Mouse (Mus musculus): ENCODE data around the gene Gm5737. TPM values are rescaled to one million over a fixed set of nuclear protein-coding genes. Genes with fewer than 3 reads are reported as not detected.

Gene Gm5737
- polyA plus RNA-seq, 1 experiment from 2014 or later, result not detected

Other genes starting within 250 kb of the Gm5737 start
- 206 and 208 TPM in 2 replicates for gene Uqcrc2, start 177.2 kb upstream of the Gm5737 start, polyA plus RNA-seq (2015; fragmentation: Nextera tagmentation; extraction: Ambion mirVana)
- gene Pdzd9, start 142.0 kb upstream of the Gm5737 start, polyA plus RNA-seq (2015; fragmentation: Nextera tagmentation; extraction: Ambion mirVana), result 0.54 and 0.57 TPM in 2 replicates
- 12.9 and 13.4 TPM in 2 replicates for gene Mosmo, start 134.7 kb upstream of the Gm5737 start, polyA plus RNA-seq (2015; fragmentation: Nextera tagmentation; extraction: Ambion mirVana)
- 0.91 and 1.9 TPM in 2 replicates for gene Vwa3a, start 73.0 kb upstream of the Gm5737 start, polyA plus RNA-seq (2015; fragmentation: Nextera tagmentation; extraction: Ambion mirVana)
- 26.0 and 26.4 TPM in 2 replicates for gene Eef2k, start 30.5 kb downstream of the Gm5737 start, polyA plus RNA-seq (2015; fragmentation: Nextera tagmentation; extraction: Ambion mirVana)
- 23.1 and 24.2 TPM in 2 replicates for gene Polr3e, start 105.4 kb downstream of the Gm5737 start, polyA plus RNA-seq (2015; fragmentation: Nextera tagmentation; extraction: Ambion mirVana)
- 14.6 and 16.1 TPM in 2 replicates for gene Cdr2, start 169.9 kb downstream of the Gm5737 start, polyA plus RNA-seq (2015; fragmentation: Nextera tagmentation; extraction: Ambion mirVana)
- 0.14 and 0.42 TPM in 2 replicates for gene Mfsd13b, start 170.1 kb downstream of the Gm5737 start, polyA plus RNA-seq (2015; fragmentation: Nextera tagmentation; extraction: Ambion mirVana)
- 202 and 207 TPM in 2 replicates for gene Mettl9, start 222.1 kb downstream of the Gm5737 start, polyA plus RNA-seq (2015; fragmentation: Nextera tagmentation; extraction: Ambion mirVana)

Measured in hindbrain, embryonic 13.5 days (tissue).